Mouse (Mus musculus): ENCODE measurements around the gene Map3k5. TPM values are rescaled to one million over a fixed set of nuclear protein-coding genes. Genes with fewer than 3 reads are reported as not detected.
A peak's percentile ranks its signal among the peaks of the same experiment; 100 is the strongest.

Map3k5 gene
- total and polyA plus RNA-seq, 3 experiments = 15.8 to 31.0 (median 27.6) TPM

GRCm38 (mm10) chr10:19933511-19934383 lies 525 bp upstream of the Map3k5 start (continued):
- TF ChIP-seq MAZ (IDR thresholded peaks at IDR 0.05; ENCODE audit: low read depth, low read length) (peak; percentile 35; the same call in 1 of the 2 replicates), ELF1 (IDR thresholded peaks at IDR 0.05; ENCODE audit: low read depth, low read length) (peak; percentile 56; the same call in 1 of the 2 replicates), EP300 (IDR thresholded peaks at IDR 0.05; ENCODE audit: low read length) (0 out of 2 replicates have a peak, but pooled peaks have one; percentile 8), SIN3A (IDR thresholded peaks at IDR 0.05; ENCODE audit: low read length) (peak; percentile 50), KAT2A (IDR thresholded peaks at IDR 0.05; ENCODE audit: insufficient replicate concordance, low read length) (no peak), UBTF (IDR thresholded peaks at IDR 0.05; ENCODE audit: low read depth, low read length) (peak; percentile 97), BHLHE40 (IDR thresholded peaks at IDR 0.05; ENCODE audit: low read depth, low read length) (peak; percentile 71), MAFK (IDR thresholded peaks at IDR 0.05; ENCODE audit: insufficient replicate concordance, low read length) (no peak), ZMIZ1 (IDR thresholded peaks at IDR 0.05; ENCODE audit: low read depth, low read length) (peak; percentile 49), CHD2 (IDR thresholded peaks at IDR 0.05; ENCODE audit: low read length) (no peak), JUND (conservative IDR thresholded peaks at IDR 0.05; ENCODE audit: low read depth, low read length) (no peak), MAX (IDR thresholded peaks at IDR 0.05; ENCODE audit: low read length) (peak; percentile 14; the same call in 1 of the 2 replicates), MXI1 (IDR thresholded peaks at IDR 0.05; ENCODE audit: low read depth, low read length) (no peak; the same call in 1 of the 2 replicates), NRF1 (IDR thresholded peaks at IDR 0.05; ENCODE audit: low read depth, low read length) (peak; percentile 64)

- peak overlapping the region; percentile 81 to 88 (median 85) for H3K4me3 ChIP-seq (replicated peaks in 1 of 3; ENCODE audit: low read depth in 2 of 3, low read length in 2 of 3, poor library complexity in 1 of 3)
- peaks cover 4 to 34% of the 10 kb centered on the region in 2 experiments; a peak in 3 of 4 replicates for H3K4me1 ChIP-seq (ENCODE audit: control insufficient read depth in 1 of 2, insufficient read depth in 2 of 2)
- dilution Hi-C loops (cut with MboI; ENCODE audit: extremely low pct_ligation_motif_present, extremely low pct_unique_long_range_greater_than_20kb, low sequenced_read_pairs) (no loop called here), in situ Hi-C loops (cut with MboI; ENCODE audit: low pct_ligation_motif_present, low pct_unique_long_range_greater_than_20kb, low sequenced_read_pairs) (loop anchor here (10.0 kb wide), 1 partner anchor 60 kb away; no protein-coding TSS in a partner anchor)
- H3K27ac ChIP-seq (ENCODE audit: insufficient read depth, low read depth) = peak overlapping the region; percentile 82
- no peaks in the 10 kb centered on the region for H3K9me3 ChIP-seq (replicated peaks; ENCODE audit: low read length)
- H3K4me2 ChIP-seq (ENCODE audit: insufficient read depth, low read depth, poor library complexity, severe bottlenecking) = peak overlapping the region; percentile 47
- H3K9ac ChIP-seq (ENCODE audit: insufficient read depth, low read depth) = peak overlapping the region; percentile 90
- peaks cover 46% of the 10 kb centered on the region for H3K79me2 ChIP-seq (replicated peaks; ENCODE audit: control insufficient read depth, extremely low read depth, insufficient read depth, poor library complexity, severe bottlenecking)
- no peak for DNase-seq (ENCODE audit: extremely low read depth)
- peaks cover 0 to 4% of the 10 kb centered on the region in 2 experiments for H3K36me3 ChIP-seq (replicated peaks in 1 of 2; ENCODE audit: control insufficient read depth in 1 of 2, insufficient read depth in 1 of 2, low read length in 1 of 2)
- H3K27me3 ChIP-seq (replicated peaks) = no peaks in the 10 kb centered on the region
- no peak for TF ChIP-seq CTCF (conservative IDR thresholded peaks at IDR 0.05 in 1 of 2, IDR thresholded peaks at IDR 0.05 in 1 of 2; ENCODE audit: low read depth in 2 of 2, low read length in 2 of 2)
- TF ChIP-seq E2F4 (IDR thresholded peaks at IDR 0.05; ENCODE audit: insufficient replicate concordance, low read depth, low read length) = 0 out of 2 replicates have a peak, but pooled peaks have one; percentile 52
- peak; percentile 88 for TF ChIP-seq TCF12 (IDR thresholded peaks at IDR 0.05; ENCODE audit: low read depth, low read length)
- TF ChIP-seq CHD2 (IDR thresholded peaks at IDR 0.05; ENCODE audit: low read length) = no peak; the same call in 1 of the 2 replicates
- TF ChIP-seq IRF4 (IDR thresholded peaks at IDR 0.05; ENCODE audit: low read depth, low read length) = peak; percentile 87
- TF ChIP-seq HCFC1 (IDR thresholded peaks at IDR 0.05; ENCODE audit: low read depth, low read length) = no peak
- peak; percentile 72 for TF ChIP-seq MAX (IDR thresholded peaks at IDR 0.05; ENCODE audit: low read length)
- TF ChIP-seq EP300 (IDR thresholded peaks at IDR 0.05; ENCODE audit: low read length) = peak; percentile 64
- peak; percentile 99 for TF ChIP-seq SIN3A (IDR thresholded peaks at IDR 0.05; ENCODE audit: low read length)
- peak; percentile 34 for TF ChIP-seq SMC3 (IDR thresholded peaks at IDR 0.05; ENCODE audit: low read depth, low read length)
- peak; percentile 43; the same call in 1 of the 2 replicates for TF ChIP-seq NELFE (IDR thresholded peaks at IDR 0.05; ENCODE audit: low read depth, low read length)
- no peak for TF ChIP-seq ZNF384 (IDR thresholded peaks at IDR 0.05; ENCODE audit: low read depth, low read length)
- TF ChIP-seq UBTF (IDR thresholded peaks at IDR 0.05; ENCODE audit: low read depth, low read length) = peak; percentile 64; the same call in 1 of the 2 replicates
- TF ChIP-seq POLR2A (IDR thresholded peaks at IDR 0.05; ENCODE audit: low read depth, low read length) = peak; percentile 43; the same call in 1 of the 2 replicates
- peak; percentile 66 for TF ChIP-seq BHLHE40 (IDR thresholded peaks at IDR 0.05; ENCODE audit: low read depth, low read length)
- no peak for TF ChIP-seq USF1 (IDR thresholded peaks at IDR 0.05; ENCODE audit: low read depth, low read length)
- TF ChIP-seq KAT2A (IDR thresholded peaks at IDR 0.05; ENCODE audit: insufficient replicate concordance, low read length) = no peak
- TF ChIP-seq PAX5 (IDR thresholded peaks at IDR 0.05; ENCODE audit: low read length) = no peak
- no peak for TF ChIP-seq MEF2A (IDR thresholded peaks at IDR 0.05; ENCODE audit: borderline replicate concordance, low read depth, low read length)
- peak; percentile 88 for TF ChIP-seq TBP (conservative IDR thresholded peaks at IDR 0.05; ENCODE audit: low read depth, low read length)
- TF ChIP-seq JUND (conservative IDR thresholded peaks at IDR 0.05; ENCODE audit: low read depth, low read length) = 0 out of 2 replicates have a peak, but pooled peaks have one; percentile 22
- TF ChIP-seq NRF1 (IDR thresholded peaks at IDR 0.05; ENCODE audit: low read depth, low read length) = no peak
- TF ChIP-seq MYC (IDR thresholded peaks at IDR 0.05; ENCODE audit: low read depth, low read length) = peak; percentile 86
- peak; percentile 75; the same call in 1 of the 2 replicates for TF ChIP-seq MAZ (IDR thresholded peaks at IDR 0.05; ENCODE audit: low read depth, low read length)
- TF ChIP-seq USF2 (conservative IDR thresholded peaks at IDR 0.05; ENCODE audit: low read depth, low read length) = no peak
- TF ChIP-seq ZC3H11A (IDR thresholded peaks at IDR 0.05; ENCODE audit: low read depth, low read length) = no peak
- peak; percentile 94 for TF ChIP-seq CHD1 (IDR thresholded peaks at IDR 0.05; ENCODE audit: low read depth, low read length)
- no peak; the same call in 1 of the 2 replicates for TF ChIP-seq RAD21 (IDR thresholded peaks at IDR 0.05; ENCODE audit: low read depth, low read length)
- TF ChIP-seq MXI1 (IDR thresholded peaks at IDR 0.05; ENCODE audit: low read depth, low read length) = peak; percentile 62
- TF ChIP-seq ZMIZ1 (IDR thresholded peaks at IDR 0.05; ENCODE audit: low read depth, low read length) = peak; percentile 73
- TF ChIP-seq ZKSCAN1 (IDR thresholded peaks at IDR 0.05; ENCODE audit: borderline replicate concordance, low read depth, low read length) = no peak
These were observed 987 bp downstream of the Map3k5 start for GRCm38 (mm10) chr10:19935295-19935623.

Measured in CH12.LX (cell line).